Mouse (Mus musculus) T-helper 1 cell (primary cell): ENCODE measurements around the gene Rgcc.

ENCODE experiments used
- in situ Hi-C: fragments of 300-600 bp; cut with MboI, MseI; formaldehyde crosslinking; loops from one replicate; pipeline ENCODE4 v1.15.1; 2025; ENCODE audit warnings: high pct_unique_total_duplicates

Rgcc gene

DNA sequence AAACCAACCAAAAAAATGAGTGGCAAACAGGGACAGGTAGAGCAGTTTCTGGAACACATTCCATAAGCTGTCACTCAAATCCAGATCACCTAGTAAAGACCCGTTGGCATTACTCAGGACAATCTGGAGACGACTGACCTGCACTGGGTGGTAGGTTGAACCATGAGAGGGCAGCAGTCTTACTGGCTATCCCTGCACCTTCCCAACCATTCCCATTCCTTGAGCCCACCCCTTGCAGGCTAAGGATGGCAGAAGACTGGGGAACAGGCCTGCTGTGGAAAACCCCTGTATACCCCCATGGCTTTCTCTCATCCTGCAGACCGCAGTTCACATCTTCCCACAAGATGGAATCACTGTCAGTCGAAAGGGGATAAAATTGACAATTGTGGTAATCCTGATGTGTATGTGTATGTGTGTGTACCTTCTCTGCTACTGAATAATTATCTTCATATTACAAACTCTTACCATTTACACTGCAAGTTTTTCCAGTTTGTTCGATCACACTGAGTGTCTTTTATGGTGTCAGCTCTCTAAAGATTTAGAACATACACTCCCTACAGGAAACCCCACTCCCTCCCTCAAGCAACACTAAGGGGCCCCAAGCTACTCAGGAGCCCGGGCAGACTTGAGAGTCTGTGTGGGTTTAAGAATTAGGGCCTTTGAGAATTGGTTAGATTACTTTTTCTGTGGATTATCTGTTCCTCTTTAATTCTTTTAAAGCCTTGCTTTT is 59.6 kb downstream of the Rgcc start:
- in situ Hi-C loops, result no loop called here

DNA sequence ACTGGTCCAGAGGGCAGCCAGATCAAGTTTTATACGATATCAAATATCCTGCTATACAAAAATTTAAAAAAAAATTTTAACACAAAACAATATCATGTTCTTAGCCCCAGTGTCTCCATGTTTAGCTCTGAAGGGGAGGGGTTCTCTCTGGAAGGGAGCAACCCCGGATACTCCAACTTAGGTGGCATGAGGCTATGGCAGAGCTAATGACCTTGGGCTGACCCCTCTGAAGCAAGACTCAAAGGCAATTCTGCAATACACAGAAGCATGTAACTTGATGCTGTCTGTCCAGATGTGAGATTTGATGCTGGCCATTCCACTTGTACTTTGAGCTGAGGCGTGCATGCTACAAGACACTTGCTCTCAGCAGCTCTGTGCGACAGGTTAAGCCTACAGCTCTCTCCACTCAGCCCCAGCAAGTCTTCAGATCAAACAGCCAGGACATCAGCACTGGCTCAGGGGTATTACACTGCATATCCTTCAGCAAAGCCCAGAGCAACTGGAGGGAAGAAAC is 60.3 kb downstream of the Rgcc start:
- in situ Hi-C loops, result no loop called here

GRCm38 (mm10) chr14:79239402-79239801 is 62.0 kb downstream of the Rgcc start:
- in situ Hi-C loops, result no loop called here
